Mouse (Mus musculus): ENCODE data around the gene Crebl2. TPM values are rescaled to one million over a fixed set of nuclear protein-coding genes. Genes with fewer than 3 reads are reported as not detected.

The Crebl2 gene
- polyA plus RNA-seq, 1 experiment, result 25.1 TPM

DNA sequence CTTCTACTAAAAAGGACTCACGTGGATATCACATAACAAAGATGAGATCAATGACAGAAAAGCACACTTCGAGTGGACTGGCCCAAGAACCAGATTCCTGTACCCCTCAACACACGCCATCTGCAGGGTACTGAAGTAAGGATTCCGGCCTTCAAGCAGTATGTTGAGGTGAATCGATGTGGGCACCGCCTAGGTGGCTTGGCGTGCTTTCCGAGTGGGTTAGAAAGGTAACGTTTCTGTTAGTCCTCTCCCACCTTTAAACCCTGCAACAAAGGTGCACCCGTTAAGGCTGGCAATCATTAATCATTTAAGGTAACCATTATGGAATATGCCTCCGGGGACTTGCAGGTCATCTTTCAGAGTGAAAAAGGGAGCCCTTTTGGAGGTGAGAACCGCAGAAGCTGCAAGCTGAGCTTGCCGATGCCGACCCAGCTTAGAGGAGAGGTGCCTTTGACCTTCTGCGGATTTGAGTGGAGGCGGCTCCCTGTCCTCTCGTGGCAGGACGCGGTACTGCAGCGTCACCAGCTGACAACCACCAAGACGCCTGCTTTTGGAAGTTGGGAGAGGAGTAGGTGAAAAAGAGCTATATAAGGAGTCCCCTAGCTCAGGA, 35.9 kb upstream of the Crebl2 start:
- Histone ChIP-seq H3K4me3 (replicated peaks; ENCODE audit: extremely low read depth, low read depth, low read length) (no peak overlapping the region), H3K4me1 (ENCODE audit: control insufficient read depth, insufficient read depth, low read length) (peaks cover 11% of the 10 kb centered on the region)
- 21% methylated on average over 21 of the region's 21 CpGs for WGBS
- peak; percentile 89 for DNase-seq
- no peak for TF ChIP-seq POLR2A (IDR thresholded peaks at IDR 0.05; ENCODE audit: borderline replicate concordance, extremely low read depth, low read depth, low read length)
- TF ChIP-seq CTCF (IDR thresholded peaks at IDR 0.05; ENCODE audit: insufficient read depth, low read length), result peak; percentile 91

DNA sequence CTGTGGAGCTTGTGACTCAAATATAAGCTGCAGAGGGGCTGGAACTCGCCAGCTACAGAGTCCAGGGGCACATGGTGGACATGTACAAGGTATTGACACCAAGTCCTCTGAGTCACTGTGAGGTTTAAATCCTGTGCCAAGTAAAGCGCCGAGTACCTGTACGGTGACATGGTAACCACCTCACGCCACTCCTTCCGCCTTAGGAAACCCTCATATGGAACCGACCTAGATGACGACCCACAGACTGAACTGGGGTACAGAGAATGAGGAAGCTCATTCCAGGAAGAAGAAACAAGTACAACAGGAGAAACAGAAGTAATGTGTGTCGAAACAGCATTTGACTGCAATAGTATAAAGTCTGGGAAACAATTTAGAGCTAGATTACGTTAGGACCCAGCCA, 33.7 kb upstream of the Crebl2 start:
- H3K4me1 ChIP-seq (ENCODE audit: control insufficient read depth, insufficient read depth, low read length), result 0 out of 2 replicates have a peak, but pooled peaks cover 6% of the 10 kb centered on the region
- whole genome bisulfite sequencing, result 60% methylated on average over 10 of the region's 10 CpGs
- no peak for DNase-seq

DNA sequence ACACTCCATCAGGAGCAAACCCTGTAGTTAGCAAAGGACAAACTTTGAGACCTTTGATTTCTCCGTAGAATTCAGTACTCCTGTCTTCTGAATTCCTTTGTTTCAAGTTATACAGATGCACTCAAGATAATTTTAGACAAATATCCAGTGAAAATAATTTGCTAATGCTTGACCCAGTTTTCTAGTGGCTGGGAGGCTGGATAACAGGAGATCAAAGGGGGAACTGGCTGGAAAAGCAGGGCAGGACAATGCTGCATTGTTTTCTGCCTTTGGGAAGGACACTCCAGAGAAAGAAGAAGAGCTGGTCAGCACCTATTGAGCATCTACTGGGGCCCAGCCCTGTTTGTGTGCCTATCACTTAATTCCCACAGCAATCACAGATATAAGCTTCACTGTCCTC, 28.5 kb upstream of the Crebl2 start:
- WGBS, result 61% methylated on average over 1 of the region's 1 CpGs
- H3K4me1 ChIP-seq (ENCODE audit: control insufficient read depth, insufficient read depth, low read length), result peaks cover 6% of the 10 kb centered on the region

More for the DNA sequence above, 33.7 kb upstream of the Crebl2 start:
- TF ChIP-seq CTCF (IDR thresholded peaks at IDR 0.05; ENCODE audit: insufficient read depth, low read length) (no peak), POLR2A (IDR thresholded peaks at IDR 0.05; ENCODE audit: borderline replicate concordance, extremely low read depth, low read depth, low read length) (no peak)
- no peak overlapping the region for H3K4me3 ChIP-seq (replicated peaks; ENCODE audit: extremely low read depth, low read depth, low read length)

DNA sequence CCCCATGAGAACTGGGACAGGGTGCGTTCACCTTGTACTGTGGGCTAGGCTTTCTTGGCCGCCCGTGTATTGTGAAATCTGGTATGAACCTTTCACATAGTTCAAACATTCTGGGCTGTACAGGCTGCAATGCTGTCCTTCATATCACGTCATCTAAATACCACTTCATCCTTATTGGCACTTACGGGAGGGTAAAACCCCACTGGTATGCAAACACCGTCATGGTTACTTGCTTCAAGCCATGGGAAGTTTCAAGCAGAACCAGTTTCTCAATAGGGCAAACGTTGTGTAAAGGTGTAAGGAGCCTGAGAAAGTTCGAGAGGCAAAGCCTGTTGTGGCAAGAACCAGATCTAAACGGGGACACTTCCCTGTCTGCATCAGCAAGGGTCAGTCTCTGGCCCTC, 27.3 kb upstream of the Crebl2 start:
- 55% methylated on average over 9 of the region's 9 CpGs for WGBS
- peaks cover 6% of the 10 kb centered on the region for H3K4me1 ChIP-seq (ENCODE audit: control insufficient read depth, insufficient read depth, low read length)
- DNase-seq, result peak; percentile 61
- no peak overlapping the region for H3K4me3 ChIP-seq (replicated peaks; ENCODE audit: extremely low read depth, low read depth, low read length)
- TF ChIP-seq POLR2A (IDR thresholded peaks at IDR 0.05; ENCODE audit: borderline replicate concordance, extremely low read depth, low read depth, low read length) (peak; percentile 31; the same call in 1 of the 2 replicates), CTCF (IDR thresholded peaks at IDR 0.05; ENCODE audit: insufficient read depth, low read length) (no peak)

More for the DNA sequence above, 28.5 kb upstream of the Crebl2 start:
- TF ChIP-seq CTCF (IDR thresholded peaks at IDR 0.05; ENCODE audit: insufficient read depth, low read length) (no peak), POLR2A (IDR thresholded peaks at IDR 0.05; ENCODE audit: borderline replicate concordance, extremely low read depth, low read depth, low read length) (no peak)
- DNase-seq, result no peak
- H3K4me3 ChIP-seq (replicated peaks; ENCODE audit: extremely low read depth, low read depth, low read length), result no peak overlapping the region

DNA sequence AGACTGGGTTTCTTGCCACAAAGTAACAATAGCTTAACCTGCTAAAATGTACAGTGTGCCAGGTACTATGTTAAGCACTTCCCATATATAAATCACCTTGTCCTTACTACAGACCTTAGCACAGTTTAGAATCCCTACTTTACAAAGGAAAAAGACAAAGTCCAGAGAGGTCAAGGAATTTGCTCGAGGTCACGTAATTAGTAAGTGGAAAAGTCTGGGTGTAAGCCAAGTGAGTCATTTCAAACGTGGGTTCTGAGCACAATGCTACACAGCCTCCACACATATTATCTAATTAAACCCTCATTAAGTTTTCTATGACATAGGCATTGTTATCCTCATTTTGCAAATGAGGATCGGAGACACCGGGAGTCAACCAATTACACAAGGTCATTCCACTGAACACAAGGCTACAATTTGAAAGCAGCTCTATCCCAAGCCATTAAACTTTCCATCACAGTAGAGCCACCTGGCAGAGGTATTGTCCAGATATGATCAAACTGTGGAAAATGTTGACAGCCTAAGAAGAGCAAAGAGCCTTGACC, 25.1 kb upstream of the Crebl2 start:
- no peak overlapping the region for H3K4me3 ChIP-seq (replicated peaks; ENCODE audit: extremely low read depth, low read depth, low read length)
- DNase-seq, result no peak
- 71% methylated on average over 5 of the region's 5 CpGs for WGBS
- peaks cover 6% of the 10 kb centered on the region for H3K4me1 ChIP-seq (ENCODE audit: control insufficient read depth, insufficient read depth, low read length)
- no peak for TF ChIP-seq CTCF (IDR thresholded peaks at IDR 0.05; ENCODE audit: insufficient read depth, low read length)
- TF ChIP-seq POLR2A (IDR thresholded peaks at IDR 0.05; ENCODE audit: borderline replicate concordance, extremely low read depth, low read depth, low read length), result no peak

DNA sequence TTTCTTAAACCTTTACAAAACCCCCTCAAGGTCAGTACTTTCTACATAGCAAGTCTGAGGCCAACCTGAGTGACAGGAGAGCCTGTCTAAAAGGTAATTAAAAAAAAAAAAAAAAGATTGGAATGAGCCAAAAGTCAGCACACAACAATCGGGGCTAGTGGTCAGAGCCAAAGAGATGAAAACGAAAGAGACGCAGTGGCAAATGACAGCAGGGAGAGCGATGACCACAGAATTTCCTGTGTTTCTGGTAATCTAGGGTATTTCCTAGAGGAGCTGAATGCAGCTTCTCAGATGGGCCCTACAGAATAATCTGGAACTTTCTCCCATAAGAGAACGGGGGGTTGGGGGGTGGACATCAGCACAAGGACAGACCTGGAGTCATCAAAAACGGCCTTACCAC, 23.8 kb upstream of the Crebl2 start:
- Histone ChIP-seq H3K4me3 (replicated peaks; ENCODE audit: extremely low read depth, low read depth, low read length) (no peak overlapping the region), H3K4me1 (ENCODE audit: control insufficient read depth, insufficient read depth, low read length) (peaks cover 6% of the 10 kb centered on the region)
- no peak for DNase-seq
- 79% methylated on average over 6 of the region's 6 CpGs for WGBS
- TF ChIP-seq POLR2A (IDR thresholded peaks at IDR 0.05; ENCODE audit: borderline replicate concordance, extremely low read depth, low read depth, low read length) (no peak), CTCF (IDR thresholded peaks at IDR 0.05; ENCODE audit: insufficient read depth, low read length) (no peak)

DNA sequence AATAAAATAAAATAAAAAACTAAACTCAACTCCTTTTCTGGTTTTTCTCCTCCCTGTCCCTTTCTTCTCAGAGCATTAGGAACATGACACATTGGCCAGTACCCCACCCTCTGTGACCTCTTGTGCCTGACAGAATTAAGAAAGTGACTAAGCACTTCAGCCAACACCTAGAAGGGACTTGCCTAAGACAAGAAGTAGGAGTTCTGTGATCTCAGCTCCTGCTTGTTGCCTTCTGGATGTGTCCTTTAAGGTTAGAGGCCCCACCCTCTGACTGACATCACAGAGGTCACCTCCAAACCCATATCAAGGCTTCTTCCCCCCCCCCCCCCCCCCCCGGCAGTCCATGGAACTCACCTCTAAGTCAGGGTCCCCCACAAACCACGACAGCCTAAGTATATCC, 22.9 kb upstream of the Crebl2 start:
- no peak for DNase-seq
- TF ChIP-seq CTCF (IDR thresholded peaks at IDR 0.05; ENCODE audit: insufficient read depth, low read length), result no peak
- TF ChIP-seq POLR2A (IDR thresholded peaks at IDR 0.05; ENCODE audit: borderline replicate concordance, extremely low read depth, low read depth, low read length), result no peak
- Histone ChIP-seq H3K4me3 (replicated peaks; ENCODE audit: extremely low read depth, low read depth, low read length) (no peak overlapping the region), H3K4me1 (ENCODE audit: control insufficient read depth, insufficient read depth, low read length) (peaks cover 4% of the 10 kb centered on the region)
- 61% methylated on average over 2 of the region's 2 CpGs for WGBS

DNA sequence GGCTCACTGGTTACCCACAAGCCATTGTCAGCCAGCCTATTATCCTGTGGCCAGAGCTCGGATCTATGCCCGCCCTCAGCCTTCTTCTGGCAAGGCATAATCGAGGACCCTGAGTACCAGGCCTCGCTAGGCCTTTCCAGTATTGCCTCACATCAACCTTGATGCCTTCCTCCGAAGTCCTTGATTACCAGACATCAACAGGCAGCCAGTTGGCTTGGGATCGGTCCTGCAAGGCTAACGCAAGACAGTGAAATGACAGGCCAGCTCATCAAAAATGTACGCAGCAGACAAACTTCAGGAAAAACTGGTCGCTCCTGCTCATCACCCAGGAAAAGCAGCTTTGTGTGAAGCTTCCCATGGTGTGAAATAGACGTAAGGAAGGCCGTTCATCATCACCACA, 22.2 kb upstream of the Crebl2 start:
- DNase-seq, result no peak
- 88% methylated on average over 11 of the region's 11 CpGs for WGBS
- TF ChIP-seq CTCF (IDR thresholded peaks at IDR 0.05; ENCODE audit: insufficient read depth, low read length), result no peak
- TF ChIP-seq POLR2A (IDR thresholded peaks at IDR 0.05; ENCODE audit: borderline replicate concordance, extremely low read depth, low read depth, low read length), result no peak
- no peak overlapping the region for H3K4me3 ChIP-seq (replicated peaks; ENCODE audit: extremely low read depth, low read depth, low read length)
- peaks cover 3% of the 10 kb centered on the region; the same call in 1 of the 2 replicates for H3K4me1 ChIP-seq (ENCODE audit: control insufficient read depth, insufficient read depth, low read length)

DNA sequence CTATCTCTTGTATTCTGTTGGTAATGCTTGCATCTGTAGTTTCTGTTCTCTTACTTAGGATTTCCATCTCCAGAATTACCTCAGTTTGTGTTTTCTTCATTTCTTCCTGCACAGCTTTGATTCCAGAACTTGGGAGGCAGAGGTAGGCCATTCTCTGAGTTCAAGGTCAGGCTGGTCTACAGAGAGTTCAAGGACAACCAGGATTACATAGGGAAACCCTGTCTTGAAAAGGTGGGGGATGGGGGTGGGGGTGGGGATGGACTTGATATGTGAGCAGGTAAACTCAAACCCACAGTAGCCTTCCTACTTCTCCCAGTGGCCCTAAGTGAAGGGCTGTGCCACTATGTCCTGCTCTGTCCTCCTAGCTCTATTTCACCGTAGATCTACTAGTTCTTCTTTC, 16.9 kb upstream of the Crebl2 start:
- TF ChIP-seq POLR2A (IDR thresholded peaks at IDR 0.05; ENCODE audit: borderline replicate concordance, extremely low read depth, low read depth, low read length) (no peak), CTCF (IDR thresholded peaks at IDR 0.05; ENCODE audit: insufficient read depth, low read length) (no peak)
- H3K4me3 ChIP-seq (replicated peaks; ENCODE audit: extremely low read depth, low read depth, low read length), result no peak overlapping the region
- no peaks in the 10 kb centered on the region for H3K4me1 ChIP-seq (ENCODE audit: control insufficient read depth, insufficient read depth, low read length)
- 68% methylated on average over 1 of the region's 1 CpGs for WGBS
- DNase-seq, result no peak
